Mouse (Mus musculus) embryonic facial prominence, embryonic 12.5 days (tissue): ENCODE data around the gene Ap1g2. TPM values are rescaled to one million over a fixed set of nuclear protein-coding genes. Genes with fewer than 3 reads are reported as not detected.

ENCODE experiments used
- ATAC-seq: fragments of 200-750 bp; cut with Nextera tagmentation; 2 replicates; pipeline ENCODE4 v1.8.0; 2017; ENCODE audit not compliant: insufficient number of reproducible peaks, insufficient read depth, low FRiP score, low TSS enrichment
- H3K27ac ChIP-seq: fragments of 300-500 bp; sonication (generic); 2 replicates; pipeline ENCODE4 v1.5.1; 2016; ENCODE audit warnings: mild to moderate bottlenecking
- H3K27me3 ChIP-seq: fragments of 300-500 bp; sonication (generic); 2 replicates; pipeline ENCODE4 v1.6.1; 2016; ENCODE audit warnings: mild to moderate bottlenecking, moderate library complexity
- H3K36me3 ChIP-seq: fragments of 300-500 bp; sonication (generic); 2 replicates; pipeline ENCODE4 v1.6.1; 2016; ENCODE audit warnings: mild to moderate bottlenecking
- H3K4me1 ChIP-seq: fragments of 300-500 bp; sonication (generic); 2 replicates; pipeline ENCODE4 v1.6.1; 2016
- H3K4me2 ChIP-seq: fragments of 300-500 bp; sonication (generic); replicated peaks from 2 replicates; pipeline ENCODE4 v1.6.1; 2016; ENCODE audit warnings: mild to moderate bottlenecking, moderate library complexity
- H3K4me3 ChIP-seq: fragments of 300-500 bp; sonication (generic); 2 replicates; pipeline ENCODE4 v1.5.1; 2016; ENCODE audit warnings: mild to moderate bottlenecking
- H3K9ac ChIP-seq: fragments of 300-500 bp; sonication (generic); 2 replicates; pipeline ENCODE4 v1.6.1; 2016; ENCODE audit warnings: mild to moderate bottlenecking, moderate library complexity
- H3K9me3 ChIP-seq: fragments of 300-500 bp; sonication (generic); 2 replicates; pipeline ENCODE4 v1.6.1; 2016; ENCODE audit warnings: mild to moderate bottlenecking, moderate library complexity
- WGBS: fragments of 180-500 bp; shearing (Covaris S2); methylation state at CpG from one replicate; pipeline ENCODE4 v1.1.7; 2016; 5-methylcytosine and 5-hydroxymethylcytosine counted together
- polyA plus RNA-seq: library from polyadenylated mRNA; unstranded; fragments of >200 nt; fragmentation: Nextera tagmentation; extraction: Ambion mirVana; gene quantifications from 2 replicates; pipeline ENCODE4 v1.2.1, GENCODE M21; 2016

The Ap1g2 gene
- polyA plus RNA-seq, 1 experiment from 2014 or later, result 14.8 TPM

DNA sequence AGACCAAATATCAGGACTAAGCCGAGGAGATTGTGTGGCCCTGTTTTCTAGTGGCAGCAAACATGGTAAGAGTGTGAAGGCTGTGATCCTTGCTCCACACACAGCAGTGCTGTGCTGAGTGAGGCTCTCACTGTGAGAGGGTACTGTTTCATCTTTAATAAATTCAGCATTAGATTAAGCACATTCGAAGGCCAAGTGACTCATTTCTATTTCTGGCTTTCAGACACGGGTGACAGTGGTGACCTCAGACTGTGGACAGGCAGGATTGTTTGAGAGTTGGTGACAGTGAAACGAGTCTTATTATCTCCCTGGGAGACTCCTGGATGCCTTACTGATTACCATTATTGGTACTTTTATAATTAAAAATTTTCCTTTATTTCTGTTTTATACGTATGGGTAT is 19.3 kb upstream of the Ap1g2 start:
- peaks cover 10% of the 10 kb centered on the region; the same call in 1 of the 2 replicates for H3K4me1 ChIP-seq
- no peaks in the 10 kb centered on the region for H3K27me3 ChIP-seq
- H3K9me3 ChIP-seq, result no peaks in the 10 kb centered on the region
- 83% methylated on average over 5 of the region's 5 CpGs for WGBS
- no peaks in the 10 kb centered on the region for H3K36me3 ChIP-seq
- H3K4me3 ChIP-seq, result no peak overlapping the region
- no peak overlapping the region for H3K9ac ChIP-seq
- ATAC-seq, result no peak
- no peak overlapping the region for H3K4me2 ChIP-seq
- H3K27ac ChIP-seq, result no peak overlapping the region

DNA sequence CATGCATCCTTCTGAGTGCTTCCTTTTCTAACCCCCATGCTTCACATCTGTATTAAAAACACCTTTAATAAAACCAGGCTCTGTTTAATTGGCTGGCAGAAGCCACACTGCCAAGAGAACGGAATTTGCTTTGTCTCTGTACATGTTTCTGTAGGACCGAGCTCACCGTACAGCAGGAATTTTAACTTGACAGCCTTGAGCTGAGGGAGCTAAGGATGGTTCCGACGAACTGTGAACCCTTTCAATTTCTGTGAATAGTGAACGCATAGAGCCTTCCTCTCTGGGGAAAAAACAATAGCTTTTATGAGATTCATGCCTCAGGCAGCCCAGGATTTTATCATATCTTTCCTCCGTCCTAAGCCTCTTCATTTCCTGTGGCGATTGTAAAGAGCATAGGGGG is 16.0 kb upstream of the Ap1g2 start:
- Histone ChIP-seq H3K27me3 (peaks cover 2% of the 10 kb centered on the region; the same call in 1 of the 2 replicates), H3K4me1 (peaks cover 10% of the 10 kb centered on the region; the same call in 1 of the 2 replicates), H3K9me3 (no peaks in the 10 kb centered on the region), H3K9ac (no peak overlapping the region), H3K4me2 (peak overlapping the region; percentile 23; the same call in 1 of the 2 replicates), H3K36me3 (no peaks in the 10 kb centered on the region), H3K4me3 (no peak overlapping the region), H3K27ac (no peak overlapping the region)
- 39% methylated on average over 8 of the region's 8 CpGs for WGBS
- no peak for ATAC-seq

DNA sequence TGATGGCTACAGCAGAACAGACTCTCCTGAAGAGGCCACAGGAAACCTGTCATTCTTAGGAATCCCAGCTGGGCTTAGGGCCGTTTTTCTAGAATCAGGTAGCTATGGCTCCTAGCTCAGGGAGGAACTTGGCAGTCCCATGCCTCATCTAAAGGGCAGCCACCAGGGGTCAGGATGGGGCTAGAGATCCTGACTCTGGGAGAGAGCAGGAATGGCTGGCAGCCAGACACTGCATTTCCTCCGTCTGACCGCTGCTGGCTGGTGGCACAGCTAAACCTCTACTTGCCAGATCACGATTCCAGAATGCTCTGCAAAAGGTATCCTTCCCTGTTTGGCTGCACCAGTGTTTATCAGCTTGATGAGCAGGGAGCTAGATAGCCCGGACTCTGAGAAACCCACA is 15.6 kb upstream of the Ap1g2 start:
- H3K27me3 ChIP-seq, result peaks cover 6% of the 10 kb centered on the region
- H3K9me3 ChIP-seq, result no peaks in the 10 kb centered on the region
- H3K4me2 ChIP-seq, result peak overlapping the region; percentile 23; the same call in 1 of the 2 replicates
- no peak overlapping the region for H3K9ac ChIP-seq
- H3K4me1 ChIP-seq, result peaks cover 11% of the 10 kb centered on the region; the same call in 1 of the 2 replicates
- no peak overlapping the region for H3K27ac ChIP-seq
- H3K36me3 ChIP-seq, result no peaks in the 10 kb centered on the region
- no peak overlapping the region for H3K4me3 ChIP-seq
- 11% methylated on average over 5 of the region's 5 CpGs for WGBS
- ATAC-seq, result no peak

DNA sequence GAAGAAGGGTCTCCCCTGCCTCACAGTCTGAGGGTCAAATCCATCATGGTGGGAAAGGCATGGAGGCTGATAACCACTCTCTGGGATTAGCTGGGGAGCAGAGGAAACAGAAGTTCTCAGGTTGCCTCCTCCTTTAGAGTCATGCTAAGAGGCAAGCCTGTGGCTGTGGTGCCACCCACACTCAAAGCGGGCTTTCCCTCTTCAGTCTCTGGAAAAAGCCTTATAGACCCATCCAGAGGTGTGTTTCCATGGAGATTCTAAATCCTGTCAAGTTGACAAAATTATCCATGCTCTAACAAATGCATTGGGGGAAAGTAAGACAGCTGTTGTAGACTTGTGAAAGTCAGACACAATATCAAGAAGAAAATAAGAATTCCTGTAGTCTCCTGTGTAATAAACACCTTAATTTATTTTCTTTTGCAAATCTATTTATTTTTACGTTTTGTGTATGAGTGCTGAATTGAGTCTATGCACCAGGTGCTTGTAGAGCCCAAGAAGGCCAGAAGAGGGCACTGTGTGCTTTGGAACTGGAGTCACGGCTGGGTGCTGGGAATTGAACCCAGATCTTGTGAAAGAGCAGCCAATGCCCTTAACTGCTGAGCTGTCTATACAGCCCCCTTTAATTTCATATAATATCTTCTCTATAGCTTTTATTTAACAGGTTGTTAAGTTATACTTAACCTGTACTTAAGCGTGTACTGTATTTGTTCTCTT is 13.2 kb upstream of the Ap1g2 start:
- Histone ChIP-seq H3K4me1 (peaks cover 30% of the 10 kb centered on the region), H3K9me3 (no peaks in the 10 kb centered on the region), H3K4me2 (no peak overlapping the region), H3K36me3 (no peaks in the 10 kb centered on the region), H3K4me3 (no peak overlapping the region), H3K27ac (no peak overlapping the region), H3K9ac (no peak overlapping the region), H3K27me3 (peaks cover 29% of the 10 kb centered on the region)
- 71% methylated on average over 4 of the region's 4 CpGs for WGBS
- ATAC-seq, result no peak

DNA sequence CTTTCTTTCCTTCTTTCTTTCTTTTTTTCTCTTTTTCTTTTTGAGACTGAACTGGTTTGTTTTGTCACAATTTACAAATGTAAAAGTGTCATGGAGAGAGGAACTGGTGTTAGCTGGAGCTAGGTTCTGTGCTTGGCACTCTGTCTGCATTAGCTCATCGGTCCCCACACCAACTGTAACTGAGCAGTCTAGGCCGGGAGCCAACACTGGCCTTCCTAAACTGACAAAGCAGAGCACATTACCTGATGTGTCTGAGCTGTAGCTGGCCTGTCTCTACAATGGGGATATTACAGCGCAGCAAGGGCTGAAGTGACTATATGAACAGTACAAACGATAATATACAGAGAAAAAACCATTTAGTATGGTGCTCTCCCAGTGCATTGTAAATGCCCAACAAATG is 12.5 kb upstream of the Ap1g2 start:
- Histone ChIP-seq H3K27me3 (peaks cover 37% of the 10 kb centered on the region), H3K9ac (no peak overlapping the region), H3K4me2 (no peak overlapping the region), H3K36me3 (no peaks in the 10 kb centered on the region), H3K27ac (no peak overlapping the region), H3K4me1 (peaks cover 35% of the 10 kb centered on the region), H3K4me3 (no peak overlapping the region), H3K9me3 (no peaks in the 10 kb centered on the region)
- ATAC-seq, result no peak
- WGBS, result 80% methylated on average over 4 of the region's 4 CpGs

DNA sequence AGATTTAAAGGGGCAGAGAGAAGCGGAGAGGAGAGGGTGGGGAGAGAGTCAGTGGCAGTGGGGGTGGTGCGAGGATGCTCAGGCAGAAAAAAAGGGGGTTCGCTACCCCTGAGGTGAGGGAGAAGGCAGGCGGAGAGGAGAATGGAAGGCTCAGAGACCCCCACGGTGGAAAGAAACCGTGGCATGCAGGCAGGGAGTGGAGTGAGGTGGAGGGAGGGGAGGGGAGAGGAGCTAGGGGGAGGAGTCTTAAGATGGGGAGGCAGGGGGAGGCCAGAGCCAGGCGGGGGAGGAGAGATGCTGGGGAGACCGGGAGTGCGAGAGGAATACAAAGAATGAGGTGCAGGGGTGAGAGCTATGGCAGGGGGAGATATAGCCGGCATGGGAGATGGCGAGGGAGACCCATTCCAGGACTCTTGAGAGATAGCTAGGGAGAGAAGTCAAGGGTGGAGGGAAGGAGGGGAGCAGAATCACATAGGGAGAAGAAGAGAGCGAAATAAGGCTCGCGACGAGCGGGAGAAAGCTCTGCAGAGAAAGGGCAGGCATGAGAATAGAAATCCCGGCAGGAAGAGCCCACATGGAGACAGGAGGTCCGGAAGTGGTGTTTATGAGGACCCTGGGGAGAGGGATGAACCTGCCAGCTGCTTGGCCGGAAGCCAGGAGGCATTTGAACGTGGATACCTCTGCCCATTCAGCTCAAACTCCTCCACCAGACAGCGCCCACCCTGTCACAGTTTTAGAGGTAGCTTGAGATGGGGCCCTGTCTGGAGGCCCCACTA is 10.2 kb upstream of the Ap1g2 start, which contains the start of gene Jph4:
Gene Jph4, minus strand, starts transcription at position 511 of the 776 bp plus-strand sequence.
- no peaks in the 10 kb centered on the region for H3K36me3 ChIP-seq
- peak within 1 kb of the TSS; percentile 65 for H3K4me3 ChIP-seq
- H3K4me2 ChIP-seq, result peak within 1 kb of the TSS; percentile 100
- no peaks in the 10 kb centered on the region for H3K9me3 ChIP-seq
- H3K27me3 ChIP-seq, result peaks cover 57% of the 10 kb centered on the region
- peaks cover 25% of the 10 kb centered on the region for H3K4me1 ChIP-seq
- H3K9ac ChIP-seq, result peak within 1 kb of the TSS; percentile 67
- ATAC-seq, result no peak
- WGBS, result 4% methylated on average over 21 of the region's 21 CpGs
- 0 out of 2 replicates have a peak within 1 kb of the TSS, but pooled peaks have one; percentile 54 for H3K27ac ChIP-seq

DNA sequence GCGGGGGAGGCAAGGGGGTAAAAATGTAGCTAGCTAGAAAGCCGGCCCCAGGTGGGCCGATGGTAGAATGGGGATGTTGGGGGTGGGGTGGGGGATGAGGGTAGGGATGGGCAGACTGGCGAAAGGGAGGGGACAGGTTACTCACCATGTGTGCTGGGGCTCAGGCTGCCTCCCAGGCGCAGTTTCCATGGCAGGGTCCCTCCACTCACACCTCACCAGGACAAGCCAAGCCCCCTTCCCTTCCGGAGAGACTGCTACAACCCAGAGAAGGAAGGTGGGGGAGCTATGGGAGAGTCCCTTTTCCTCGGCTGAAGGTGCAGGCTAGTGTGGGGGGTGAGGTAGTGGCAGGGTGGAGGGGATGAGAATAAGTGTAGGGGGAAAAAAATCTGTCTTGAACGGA is 9.5 kb upstream of the Ap1g2 start:
- Histone ChIP-seq H3K4me1 (peaks cover 25% of the 10 kb centered on the region), H3K4me3 (peak overlapping the region; percentile 65), H3K27ac (no peak overlapping the region), H3K9me3 (no peaks in the 10 kb centered on the region), H3K36me3 (no peaks in the 10 kb centered on the region), H3K4me2 (peak overlapping the region; percentile 100), H3K9ac (peak overlapping the region; percentile 67), H3K27me3 (peaks cover 59% of the 10 kb centered on the region)
- ATAC-seq, result no peak
- WGBS, result 3% methylated on average over 8 of the region's 8 CpGs

DNA sequence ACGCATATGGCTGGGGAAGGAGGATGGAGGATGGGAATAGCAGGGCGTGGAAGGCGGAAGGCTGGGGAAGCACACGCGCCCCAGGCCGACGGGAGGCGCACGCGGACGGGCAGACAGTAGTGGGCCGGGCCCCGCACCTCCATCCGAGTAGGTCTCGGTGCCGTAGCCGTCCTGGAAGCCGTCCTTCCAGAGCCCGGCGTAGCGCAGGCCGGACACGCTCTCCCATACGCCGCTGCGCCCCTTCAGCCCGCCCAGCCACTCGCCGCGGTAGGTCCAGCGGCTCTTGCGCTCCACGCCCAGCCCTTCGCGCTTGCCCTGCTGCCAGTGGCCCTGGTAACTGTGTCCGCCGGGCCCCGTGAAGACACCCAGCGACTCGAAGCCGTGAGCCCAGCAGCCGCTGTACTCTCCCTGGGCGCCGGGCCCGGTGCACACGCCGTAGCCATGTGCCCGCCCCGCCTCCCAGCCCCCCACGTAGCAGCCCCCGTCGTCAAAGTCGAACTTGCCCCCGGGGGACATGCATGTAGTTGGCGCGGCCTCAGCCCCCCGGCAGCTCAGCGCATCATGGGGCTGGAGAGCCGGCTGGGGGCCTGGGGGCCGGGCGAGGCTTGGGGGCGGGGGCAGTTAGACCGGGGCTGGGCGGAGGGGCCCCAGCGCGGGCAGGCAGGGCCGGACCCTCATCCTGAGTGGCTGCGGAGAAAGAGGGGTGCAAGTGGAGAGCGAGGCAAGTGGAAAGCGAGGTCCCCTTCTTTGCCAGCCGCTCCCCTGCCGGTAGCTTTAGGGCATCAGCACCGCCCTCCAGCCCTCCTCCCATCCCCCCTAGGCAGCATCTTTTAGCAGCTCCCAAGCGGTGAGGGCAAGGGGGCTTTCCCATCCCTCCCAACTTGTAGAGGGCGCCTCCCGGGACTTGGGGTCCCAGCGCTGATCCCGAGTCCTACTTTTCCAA is 8.6 kb upstream of the Ap1g2 start:
- Histone ChIP-seq H3K36me3 (no peaks in the 10 kb centered on the region), H3K4me1 (peaks cover 25% of the 10 kb centered on the region), H3K27ac (no peak overlapping the region), H3K27me3 (peaks cover 66% of the 10 kb centered on the region), H3K9me3 (no peaks in the 10 kb centered on the region), H3K4me3 (peak overlapping the region; percentile 65), H3K9ac (peak overlapping the region; percentile 67), H3K4me2 (peak overlapping the region; percentile 100)
- peak; percentile 36 for ATAC-seq
- WGBS, result under 1% methylated on average over 64 of the region's 78 CpGs

DNA sequence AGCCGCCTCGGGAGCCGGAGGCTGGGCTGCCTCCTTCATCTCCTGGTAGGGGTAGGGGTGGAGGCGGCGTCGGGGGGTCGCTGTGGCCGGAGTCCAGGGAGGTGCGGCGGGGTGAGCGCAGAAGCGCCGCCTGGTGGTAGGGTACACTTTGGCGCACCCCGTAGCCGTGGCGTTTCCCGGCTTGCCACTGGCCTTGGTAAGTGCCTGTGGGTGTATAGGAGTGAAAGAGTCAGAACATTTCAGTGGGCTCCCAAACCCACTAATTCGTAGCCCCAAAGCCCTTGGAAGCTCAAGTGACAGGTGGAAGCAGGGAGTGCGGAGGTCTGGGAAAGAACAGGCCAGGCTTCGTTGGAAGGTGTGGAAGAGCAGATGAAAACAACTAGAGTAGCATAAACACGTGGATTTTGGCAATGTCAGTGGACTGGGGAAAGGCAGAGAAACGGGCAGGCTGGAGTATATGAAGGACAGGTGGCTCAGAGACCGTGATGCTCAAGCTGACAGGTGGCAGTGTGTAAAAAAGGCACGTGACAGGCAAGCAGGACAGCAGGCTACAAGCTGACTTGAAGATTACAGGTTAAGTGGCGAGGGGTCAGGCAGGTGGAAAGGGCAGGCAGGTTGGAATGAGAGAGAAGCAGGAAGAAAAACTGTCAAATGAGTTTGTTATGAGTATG is 7.7 kb upstream of the Ap1g2 start:
- 12% methylated on average over 26 of the region's 26 CpGs for WGBS
- H3K4me2 ChIP-seq, result peak overlapping the region; percentile 100
- H3K36me3 ChIP-seq, result no peaks in the 10 kb centered on the region
- H3K27me3 ChIP-seq, result peaks cover 75% of the 10 kb centered on the region
- H3K9me3 ChIP-seq, result no peaks in the 10 kb centered on the region
- no peak overlapping the region; the same call in 1 of the 2 replicates for H3K9ac ChIP-seq
- H3K27ac ChIP-seq, result no peak overlapping the region
- ATAC-seq, result no peak
- H3K4me3 ChIP-seq, result peak overlapping the region; percentile 65
- peaks cover 34% of the 10 kb centered on the region for H3K4me1 ChIP-seq

DNA sequence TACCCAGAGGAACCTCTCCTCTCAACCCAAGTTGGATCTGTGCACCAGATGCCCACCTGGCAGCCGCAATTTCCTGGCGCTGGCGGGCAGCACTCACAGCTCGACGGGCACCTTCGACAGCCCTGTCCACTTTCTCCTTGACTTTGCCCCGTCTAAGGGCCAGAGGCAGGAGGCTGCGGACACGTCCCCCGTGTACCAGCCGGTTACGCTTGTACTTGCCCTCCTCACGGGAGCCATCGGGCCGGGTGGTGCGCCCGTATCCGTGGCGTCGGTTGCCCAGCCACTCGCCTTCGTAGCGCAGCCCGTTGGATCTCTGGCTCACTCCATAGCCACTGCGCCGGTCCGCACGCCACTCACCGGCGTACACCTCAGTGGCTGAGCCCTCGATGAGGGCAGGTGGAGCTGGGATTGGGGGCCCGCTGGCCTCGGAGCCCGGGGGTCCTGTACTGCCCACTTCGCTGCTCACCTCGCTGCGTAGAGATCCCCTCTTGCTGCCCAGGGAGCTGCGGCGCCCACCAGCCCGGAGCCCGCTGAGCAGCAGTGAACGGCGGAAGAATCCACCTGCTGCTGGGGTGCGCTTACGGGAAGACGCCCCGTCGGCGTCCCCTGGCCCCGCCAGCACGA is 7.1 kb upstream of the Ap1g2 start:
- Histone ChIP-seq H3K27ac (no peak overlapping the region), H3K4me3 (peak overlapping the region; percentile 65; the same call in 1 of the 2 replicates), H3K9me3 (no peaks in the 10 kb centered on the region), H3K4me2 (peak overlapping the region; percentile 100), H3K36me3 (no peaks in the 10 kb centered on the region), H3K4me1 (peaks cover 40% of the 10 kb centered on the region), H3K9ac (no peak overlapping the region; the same call in 1 of the 2 replicates), H3K27me3 (peaks cover 77% of the 10 kb centered on the region)
- no peak for ATAC-seq
- WGBS, result 67% methylated on average over 51 of the region's 51 CpGs
